Mouse (Mus musculus): Measurements from ENCODE around the gene Loxl3. TPM values are rescaled to one million over a fixed set of nuclear protein-coding genes. Genes with fewer than 3 reads are reported as not detected.

Loxl3 gene
- polyA plus RNA-seq, 1 experiment: 14.4 TPM

- Histone ChIP-seq H3K4me2 (ENCODE audit: low read depth) (no peak overlapping the region), H3K36me3 (ENCODE audit: control insufficient read depth, insufficient read depth) (no peaks in the 10 kb centered on the region), H3K79me2 (ENCODE audit: control insufficient read depth, insufficient read depth) (no peaks in the 10 kb centered on the region), H3K27me3 (ENCODE audit: control insufficient read depth, insufficient read depth, insufficient read length) (no peaks in the 10 kb centered on the region), H3ac (ENCODE audit: control insufficient read depth, insufficient read length) (no peak overlapping the region), H3K4me3 (no peak overlapping the region)
- TF ChIP-seq POLR2AphosphoS2 (IDR thresholded peaks at IDR 0.05; ENCODE audit: insufficient read length, low read depth) (no peak), POLR2A (IDR thresholded peaks at IDR 0.05; ENCODE audit: insufficient read length, low read depth) (no peak), REST (IDR thresholded peaks at IDR 0.05; ENCODE audit: insufficient read depth, insufficient read length) (no peak), MYOG (IDR thresholded peaks at IDR 0.05; ENCODE audit: control insufficient read depth in 1 of 3, insufficient read depth in 1 of 3, insufficient read length in 2 of 3, low read depth in 2 of 3) (no peak), MYOD1 (IDR thresholded peaks at IDR 0.05; ENCODE audit: control insufficient read depth in 1 of 3, insufficient read length in 2 of 3, low read depth in 2 of 3) (no peak), MAX (IDR thresholded peaks at IDR 0.05; ENCODE audit: low read depth) (no peak), SRF (IDR thresholded peaks at IDR 0.05; ENCODE audit: control insufficient read depth, insufficient read length, low read depth) (no peak), TCF12 (IDR thresholded peaks at IDR 0.05; ENCODE audit: insufficient read depth, poor library complexity, severe bottlenecking) (no peak), E2F4 (IDR thresholded peaks at IDR 0.05; ENCODE audit: insufficient read depth) (no peak), TCF3 (IDR thresholded peaks at IDR 0.05; ENCODE audit: insufficient read length, low read depth) (no peak), CEBPB (IDR thresholded peaks at IDR 0.05; ENCODE audit: insufficient read depth, poor library complexity, severe bottlenecking) (no peak)
These were observed 11.0 kb upstream of the Loxl3 start for GRCm38 (mm10) chr6:83023008-83023407.

- Histone ChIP-seq H3K27me3 (ENCODE audit: control insufficient read depth, insufficient read depth, insufficient read length) (no peaks in the 10 kb centered on the region), H3K79me2 (ENCODE audit: control insufficient read depth, insufficient read depth) (no peaks in the 10 kb centered on the region), H3K4me2 (ENCODE audit: low read depth) (peak overlapping the region; percentile 69), H3ac (ENCODE audit: control insufficient read depth, insufficient read length) (no peak overlapping the region), H3K36me3 (ENCODE audit: control insufficient read depth, insufficient read depth) (no peaks in the 10 kb centered on the region), H3K4me3 (no peak overlapping the region)
- TF ChIP-seq CEBPB (IDR thresholded peaks at IDR 0.05; ENCODE audit: insufficient read depth, poor library complexity, severe bottlenecking) (no peak), SRF (IDR thresholded peaks at IDR 0.05; ENCODE audit: control insufficient read depth, insufficient read length, low read depth) (no peak)
These were observed 10.2 kb upstream of the Loxl3 start for GRCm38 (mm10) chr6:83023786-83024185.

GRCm38 (mm10) chr6:83024421-83024820, 9.6 kb upstream of the Loxl3 start:
- H3ac ChIP-seq (ENCODE audit: control insufficient read depth, insufficient read length): no peak overlapping the region
- no peaks in the 10 kb centered on the region for H3K27me3 ChIP-seq (ENCODE audit: control insufficient read depth, insufficient read depth, insufficient read length)
- peak overlapping the region; percentile 69 for H3K4me2 ChIP-seq (ENCODE audit: low read depth)
- H3K79me2 ChIP-seq (ENCODE audit: control insufficient read depth, insufficient read depth): no peaks in the 10 kb centered on the region
- no peak for TF ChIP-seq TCF12 (IDR thresholded peaks at IDR 0.05; ENCODE audit: insufficient read depth, poor library complexity, severe bottlenecking)
- TF ChIP-seq CEBPB (IDR thresholded peaks at IDR 0.05; ENCODE audit: insufficient read depth, poor library complexity, severe bottlenecking): no peak
- no peak for TF ChIP-seq POLR2AphosphoS2 (IDR thresholded peaks at IDR 0.05; ENCODE audit: insufficient read length, low read depth)
- no peak overlapping the region for H3K4me3 ChIP-seq
- no peaks in the 10 kb centered on the region for H3K36me3 ChIP-seq (ENCODE audit: control insufficient read depth, insufficient read depth)

GRCm38 (mm10) chr6:83025221-83025620, 8.8 kb upstream of the Loxl3 start:
- no peak overlapping the region for H3ac ChIP-seq (ENCODE audit: control insufficient read depth, insufficient read length)
- H3K36me3 ChIP-seq (ENCODE audit: control insufficient read depth, insufficient read depth): no peaks in the 10 kb centered on the region
- no peak overlapping the region for H3K4me3 ChIP-seq
- H3K4me2 ChIP-seq (ENCODE audit: low read depth): no peak overlapping the region
- TF ChIP-seq POLR2AphosphoS2 (IDR thresholded peaks at IDR 0.05; ENCODE audit: insufficient read length, low read depth) (no peak), USF1 (IDR thresholded peaks at IDR 0.05; ENCODE audit: low read depth) (no peak), SRF (IDR thresholded peaks at IDR 0.05; ENCODE audit: control insufficient read depth, insufficient read length, low read depth) (no peak), CEBPB (IDR thresholded peaks at IDR 0.05; ENCODE audit: insufficient read depth, poor library complexity, severe bottlenecking) (no peak), MYOD1 (IDR thresholded peaks at IDR 0.05; ENCODE audit: control insufficient read depth in 1 of 3, insufficient read length in 2 of 3, low read depth in 2 of 3) (no peak), MYOG (IDR thresholded peaks at IDR 0.05; ENCODE audit: control insufficient read depth in 1 of 3, insufficient read depth in 1 of 3, insufficient read length in 2 of 3, low read depth in 2 of 3) (no peak), POLR2A (IDR thresholded peaks at IDR 0.05; ENCODE audit: insufficient read length, low read depth) (no peak), TCF12 (IDR thresholded peaks at IDR 0.05; ENCODE audit: insufficient read depth, poor library complexity, severe bottlenecking) (no peak), MAX (IDR thresholded peaks at IDR 0.05; ENCODE audit: low read depth) (no peak), TCF3 (IDR thresholded peaks at IDR 0.05; ENCODE audit: insufficient read length, low read depth) (no peak), E2F4 (IDR thresholded peaks at IDR 0.05; ENCODE audit: insufficient read depth) (no peak), REST (IDR thresholded peaks at IDR 0.05; ENCODE audit: insufficient read depth, insufficient read length) (no peak)
- no peaks in the 10 kb centered on the region for H3K79me2 ChIP-seq (ENCODE audit: control insufficient read depth, insufficient read depth)
- H3K27me3 ChIP-seq (ENCODE audit: control insufficient read depth, insufficient read depth, insufficient read length): no peaks in the 10 kb centered on the region

GRCm38 (mm10) chr6:83027293-83027692, 6.7 kb upstream of the Loxl3 start:
- no peak overlapping the region for H3ac ChIP-seq (ENCODE audit: control insufficient read depth, insufficient read length)
- H3K36me3 ChIP-seq (ENCODE audit: control insufficient read depth, insufficient read depth): no peaks in the 10 kb centered on the region
- TF ChIP-seq SRF (IDR thresholded peaks at IDR 0.05; ENCODE audit: control insufficient read depth, insufficient read length, low read depth): no peak
- no peak for TF ChIP-seq CEBPB (IDR thresholded peaks at IDR 0.05; ENCODE audit: insufficient read depth, poor library complexity, severe bottlenecking)
- TF ChIP-seq MYOG (IDR thresholded peaks at IDR 0.05; ENCODE audit: control insufficient read depth in 1 of 3, insufficient read depth in 1 of 3, insufficient read length in 2 of 3, low read depth in 2 of 3): no peak
- TF ChIP-seq REST (IDR thresholded peaks at IDR 0.05; ENCODE audit: insufficient read depth, insufficient read length): no peak
- no peak for TF ChIP-seq TCF3 (IDR thresholded peaks at IDR 0.05; ENCODE audit: insufficient read length, low read depth)
- TF ChIP-seq MAX (IDR thresholded peaks at IDR 0.05; ENCODE audit: low read depth): no peak
- TF ChIP-seq POLR2AphosphoS2 (IDR thresholded peaks at IDR 0.05; ENCODE audit: insufficient read length, low read depth): no peak
- no peak for TF ChIP-seq E2F4 (IDR thresholded peaks at IDR 0.05; ENCODE audit: insufficient read depth)
- TF ChIP-seq USF1 (IDR thresholded peaks at IDR 0.05; ENCODE audit: low read depth): no peak
- no peak for TF ChIP-seq POLR2A (IDR thresholded peaks at IDR 0.05; ENCODE audit: insufficient read length, low read depth)
- TF ChIP-seq TCF12 (IDR thresholded peaks at IDR 0.05; ENCODE audit: insufficient read depth, poor library complexity, severe bottlenecking): no peak
- no peak for TF ChIP-seq MYOD1 (IDR thresholded peaks at IDR 0.05; ENCODE audit: control insufficient read depth in 1 of 3, insufficient read length in 2 of 3, low read depth in 2 of 3)
- H3K79me2 ChIP-seq (ENCODE audit: control insufficient read depth, insufficient read depth): peaks cover 11% of the 10 kb centered on the region
- no peak overlapping the region for H3K4me2 ChIP-seq (ENCODE audit: low read depth)
- no peak overlapping the region for H3K4me3 ChIP-seq
- H3K27me3 ChIP-seq (ENCODE audit: control insufficient read depth, insufficient read depth, insufficient read length): no peaks in the 10 kb centered on the region

All from myocyte (in vitro differentiated cells).